Mouse (Mus musculus): ENCODE data around the gene Opalin. TPM values are rescaled to one million over a fixed set of nuclear protein-coding genes. Genes with fewer than 3 reads are reported as not detected.
A peak's percentile ranks its signal among the peaks of the same experiment; 100 is the strongest.

The Opalin gene
- polyA plus RNA-seq, 1 experiment = 53.9 TPM

- H3K4me1 ChIP-seq (ENCODE audit: control insufficient read depth, insufficient read depth, low read length) = no peaks in the 10 kb centered on the region; the same call in 1 of the 2 replicates
- no peak for TF ChIP-seq POLR2A (IDR thresholded peaks at IDR 0.05; ENCODE audit: extremely low read depth, insufficient read depth, low read length)
- peak; percentile 80 for TF ChIP-seq CTCF (IDR thresholded peaks at IDR 0.05; ENCODE audit: extremely low read depth, insufficient read depth, low read length)
- H3K4me3 ChIP-seq (ENCODE audit: insufficient read depth, low read length) = no peak overlapping the region
- no peak overlapping the region for H3K27ac ChIP-seq (ENCODE audit: insufficient read depth, low read length)
Observed at GRCm38 (mm10) chr19:41086700-41087099, 9.8 kb upstream of the Opalin start.

GRCm38 (mm10) chr19:41086289-41086688 is 9.4 kb upstream of the Opalin start:
- Histone ChIP-seq H3K27ac (ENCODE audit: insufficient read depth, low read length) (peak overlapping the region; percentile 43), H3K4me3 (ENCODE audit: insufficient read depth, low read length) (no peak overlapping the region), H3K4me1 (ENCODE audit: control insufficient read depth, insufficient read depth, low read length) (no peaks in the 10 kb centered on the region; the same call in 1 of the 2 replicates)
- TF ChIP-seq CTCF (IDR thresholded peaks at IDR 0.05; ENCODE audit: extremely low read depth, insufficient read depth, low read length) (no peak), POLR2A (IDR thresholded peaks at IDR 0.05; ENCODE audit: extremely low read depth, insufficient read depth, low read length) (no peak)

GRCm38 (mm10) chr19:41083646-41084045 is 6.7 kb upstream of the Opalin start:
- H3K4me3 ChIP-seq (ENCODE audit: insufficient read depth, low read length) = no peak overlapping the region
- H3K27ac ChIP-seq (ENCODE audit: insufficient read depth, low read length) = no peak overlapping the region
- TF ChIP-seq POLR2A (IDR thresholded peaks at IDR 0.05; ENCODE audit: extremely low read depth, insufficient read depth, low read length) = no peak
- no peak for TF ChIP-seq CTCF (IDR thresholded peaks at IDR 0.05; ENCODE audit: extremely low read depth, insufficient read depth, low read length)
- H3K4me1 ChIP-seq (ENCODE audit: control insufficient read depth, insufficient read depth, low read length) = no peaks in the 10 kb centered on the region; the same call in 1 of the 2 replicates

- TF ChIP-seq POLR2A (IDR thresholded peaks at IDR 0.05; ENCODE audit: extremely low read depth, insufficient read depth, low read length) (no peak), CTCF (IDR thresholded peaks at IDR 0.05; ENCODE audit: extremely low read depth, insufficient read depth, low read length) (no peak)
- Histone ChIP-seq H3K27ac (ENCODE audit: insufficient read depth, low read length) (no peak overlapping the region), H3K4me3 (ENCODE audit: insufficient read depth, low read length) (no peak overlapping the region), H3K4me1 (ENCODE audit: control insufficient read depth, insufficient read depth, low read length) (no peaks in the 10 kb centered on the region; the same call in 1 of the 2 replicates)
Observed at GRCm38 (mm10) chr19:41081589-41081988, 4.7 kb upstream of the Opalin start.

- Histone ChIP-seq H3K4me1 (ENCODE audit: control insufficient read depth, insufficient read depth, low read length) (no peaks in the 10 kb centered on the region), H3K27ac (ENCODE audit: insufficient read depth, low read length) (peak overlapping the region; percentile 15; the same call in 1 of the 2 replicates)
- TF ChIP-seq POLR2A (IDR thresholded peaks at IDR 0.05; ENCODE audit: extremely low read depth, insufficient read depth, low read length) (no peak), CTCF (IDR thresholded peaks at IDR 0.05; ENCODE audit: extremely low read depth, insufficient read depth, low read length) (no peak)
Observed at GRCm38 (mm10) chr19:41073746-41074455, 3.0 kb downstream of the Opalin start.

GRCm38 (mm10) chr19:41071500-41071899 is 5.4 kb downstream of the Opalin start:
- TF ChIP-seq POLR2A (IDR thresholded peaks at IDR 0.05; ENCODE audit: extremely low read depth, insufficient read depth, low read length) = no peak
- TF ChIP-seq CTCF (IDR thresholded peaks at IDR 0.05; ENCODE audit: extremely low read depth, insufficient read depth, low read length) = peak; percentile 100
- H3K27ac ChIP-seq (ENCODE audit: insufficient read depth, low read length) = no peak overlapping the region
- no peaks in the 10 kb centered on the region for H3K4me1 ChIP-seq (ENCODE audit: control insufficient read depth, insufficient read depth, low read length)
- no peak overlapping the region for H3K4me3 ChIP-seq (ENCODE audit: insufficient read depth, low read length)

More at GRCm38 (mm10) chr19:41073746-41074455, 3.0 kb downstream of the Opalin start:
- no peak overlapping the region; the same call in 1 of the 2 replicates for H3K4me3 ChIP-seq (ENCODE audit: insufficient read depth, low read length)

GRCm38 (mm10) chr19:41054702-41055101 is 22.2 kb downstream of the Opalin start:
- TF ChIP-seq CTCF (IDR thresholded peaks at IDR 0.05; ENCODE audit: extremely low read depth, insufficient read depth, low read length) (no peak), POLR2A (IDR thresholded peaks at IDR 0.05; ENCODE audit: extremely low read depth, insufficient read depth, low read length) (no peak)
- H3K4me1 ChIP-seq (ENCODE audit: control insufficient read depth, insufficient read depth, low read length) = no peaks in the 10 kb centered on the region
- no peak overlapping the region for H3K27ac ChIP-seq (ENCODE audit: insufficient read depth, low read length)
- no peak overlapping the region for H3K4me3 ChIP-seq (ENCODE audit: insufficient read depth, low read length)

- TF ChIP-seq POLR2A (IDR thresholded peaks at IDR 0.05; ENCODE audit: extremely low read depth, insufficient read depth, low read length) (no peak), CTCF (IDR thresholded peaks at IDR 0.05; ENCODE audit: extremely low read depth, insufficient read depth, low read length) (peak; percentile 41; the same call in 1 of the 2 replicates)
- Histone ChIP-seq H3K27ac (ENCODE audit: insufficient read depth, low read length) (no peak overlapping the region), H3K4me1 (ENCODE audit: control insufficient read depth, insufficient read depth, low read length) (no peaks in the 10 kb centered on the region), H3K4me3 (ENCODE audit: insufficient read depth, low read length) (no peak overlapping the region)
Observed at GRCm38 (mm10) chr19:41053530-41053929, 23.4 kb downstream of the Opalin start.

- TF ChIP-seq CTCF (IDR thresholded peaks at IDR 0.05; ENCODE audit: extremely low read depth, insufficient read depth, low read length) (no peak), POLR2A (IDR thresholded peaks at IDR 0.05; ENCODE audit: extremely low read depth, insufficient read depth, low read length) (no peak)
- H3K4me1 ChIP-seq (ENCODE audit: control insufficient read depth, insufficient read depth, low read length) = no peaks in the 10 kb centered on the region
- H3K27ac ChIP-seq (ENCODE audit: insufficient read depth, low read length) = no peak overlapping the region
- no peak overlapping the region for H3K4me3 ChIP-seq (ENCODE audit: insufficient read depth, low read length)
Observed at GRCm38 (mm10) chr19:41052247-41052646, 24.7 kb downstream of the Opalin start.

GRCm38 (mm10) chr19:41051714-41052113 is 25.2 kb downstream of the Opalin start:
- no peaks in the 10 kb centered on the region for H3K4me1 ChIP-seq (ENCODE audit: control insufficient read depth, insufficient read depth, low read length)
- no peak overlapping the region for H3K27ac ChIP-seq (ENCODE audit: insufficient read depth, low read length)
- TF ChIP-seq CTCF (IDR thresholded peaks at IDR 0.05; ENCODE audit: extremely low read depth, insufficient read depth, low read length) (no peak), POLR2A (IDR thresholded peaks at IDR 0.05; ENCODE audit: extremely low read depth, insufficient read depth, low read length) (no peak)
- no peak overlapping the region for H3K4me3 ChIP-seq (ENCODE audit: insufficient read depth, low read length)
